Mouse (Mus musculus) forebrain, embryonic 10.5 days (tissue): ENCODE results near the gene Foxc2. TPM values are rescaled to one million over a fixed set of nuclear protein-coding genes. Genes with fewer than 3 reads are reported as not detected.

Experiments
- DNase-seq: peaks from one replicate; pipeline ENCODE4 v3.0.0-alpha.2; 2017; ENCODE audit warnings: low spot score; ENCODE audit errors: extremely low spot score
- H3K27ac ChIP-seq: fragments of 300-500 bp; sonication (generic); 2 replicates; pipeline ENCODE4 v1.5.1; 2016; ENCODE audit warnings: mild to moderate bottlenecking
- H3K27me3 ChIP-seq: fragments of 300-500 bp; sonication (generic); 2 replicates; pipeline ENCODE4 v1.6.1; 2016; ENCODE audit warnings: mild to moderate bottlenecking; ENCODE audit not compliant: poor library complexity, severe bottlenecking
- H3K36me3 ChIP-seq: fragments of 300-500 bp; sonication (generic); replicated peaks from 2 replicates; pipeline ENCODE4 v1.6.1; 2016; ENCODE audit warnings: mild to moderate bottlenecking, moderate library complexity
- H3K4me1 ChIP-seq: fragments of 300-500 bp; sonication (generic); 2 replicates; pipeline ENCODE4 v1.6.1; 2016
- H3K4me3 ChIP-seq: fragments of 300-500 bp; sonication (generic); 2 replicates; pipeline ENCODE4 v1.5.1; 2016; ENCODE audit warnings: mild to moderate bottlenecking, moderate library complexity
- H3K9me3 ChIP-seq: fragments of 300-500 bp; sonication (generic); 2 replicates; pipeline ENCODE4 v1.6.1; 2016; ENCODE audit warnings: mild to moderate bottlenecking, moderate library complexity
- WGBS: fragments of 180-500 bp; shearing (Covaris S2); methylation state at CpG from one replicate; pipeline ENCODE4 v1.1.7; 2016; 5-methylcytosine and 5-hydroxymethylcytosine counted together
- polyA plus RNA-seq: library from polyadenylated mRNA; unstranded; fragments of >200 nt; fragmentation: Nextera tagmentation; extraction: Ambion mirVana; gene quantifications from 2 replicates; pipeline ENCODE4 v1.2.1, GENCODE M21; 2016

Foxc2 gene
- polyA plus RNA-seq, 1 experiment from 2014 or later: 4.6 TPM

DNA sequence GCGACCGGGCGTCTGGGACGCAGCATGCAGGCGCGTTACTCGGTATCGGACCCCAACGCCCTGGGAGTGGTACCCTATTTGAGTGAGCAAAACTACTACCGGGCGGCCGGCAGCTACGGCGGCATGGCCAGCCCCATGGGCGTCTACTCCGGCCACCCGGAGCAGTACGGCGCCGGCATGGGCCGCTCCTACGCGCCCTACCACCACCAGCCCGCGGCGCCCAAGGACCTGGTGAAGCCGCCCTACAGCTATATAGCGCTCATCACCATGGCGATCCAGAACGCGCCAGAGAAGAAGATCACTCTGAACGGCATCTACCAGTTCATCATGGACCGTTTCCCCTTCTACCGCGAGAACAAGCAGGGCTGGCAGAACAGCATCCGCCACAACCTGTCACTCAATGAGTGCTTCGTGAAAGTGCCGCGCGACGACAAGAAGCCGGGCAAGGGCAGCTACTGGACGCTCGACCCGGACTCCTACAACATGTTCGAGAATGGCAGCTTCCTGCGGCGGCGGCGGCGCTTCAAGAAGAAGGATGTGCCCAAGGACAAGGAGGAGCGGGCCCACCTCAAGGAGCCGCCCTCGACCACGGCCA is 717 bp downstream of the Foxc2 start:
- under 1% methylated on average over 55 of the region's 55 CpGs for WGBS

DNA sequence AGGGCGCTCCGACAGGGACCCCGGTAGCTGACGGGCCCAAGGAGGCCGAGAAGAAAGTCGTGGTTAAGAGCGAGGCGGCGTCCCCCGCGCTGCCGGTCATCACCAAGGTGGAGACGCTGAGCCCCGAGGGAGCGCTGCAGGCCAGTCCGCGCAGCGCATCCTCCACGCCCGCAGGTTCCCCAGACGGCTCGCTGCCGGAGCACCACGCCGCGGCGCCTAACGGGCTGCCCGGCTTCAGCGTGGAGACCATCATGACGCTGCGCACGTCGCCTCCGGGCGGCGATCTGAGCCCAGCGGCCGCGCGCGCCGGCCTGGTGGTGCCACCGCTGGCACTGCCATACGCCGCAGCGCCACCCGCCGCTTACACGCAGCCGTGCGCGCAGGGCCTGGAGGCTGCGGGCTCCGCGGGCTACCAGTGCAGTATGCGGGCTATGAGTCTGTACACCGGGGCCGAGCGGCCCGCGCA is 1.2 kb downstream of the Foxc2 start:
- H3K9me3 ChIP-seq: no peaks in the 10 kb centered on the region
- peaks cover 100% of the 10 kb centered on the region for H3K27me3 ChIP-seq
- H3K36me3 ChIP-seq: no peaks in the 10 kb centered on the region
- peak overlapping the region; percentile 58 for H3K4me3 ChIP-seq
- H3K4me1 ChIP-seq: peaks cover 39% of the 10 kb centered on the region
- peak overlapping the region; percentile 71 for H3K27ac ChIP-seq
- under 1% methylated on average over 62 of the region's 62 CpGs for WGBS
- DNase-seq: peak; percentile 30

More for the DNA sequence above, 717 bp downstream of the Foxc2 start:
- H3K27ac ChIP-seq: peak overlapping the region; percentile 71
- no peaks in the 10 kb centered on the region for H3K36me3 ChIP-seq
- H3K4me1 ChIP-seq: peaks cover 39% of the 10 kb centered on the region
- peak overlapping the region; percentile 58 for H3K4me3 ChIP-seq
- DNase-seq: peak; percentile 58
- H3K9me3 ChIP-seq: no peaks in the 10 kb centered on the region
- H3K27me3 ChIP-seq: peaks cover 100% of the 10 kb centered on the region

DNA sequence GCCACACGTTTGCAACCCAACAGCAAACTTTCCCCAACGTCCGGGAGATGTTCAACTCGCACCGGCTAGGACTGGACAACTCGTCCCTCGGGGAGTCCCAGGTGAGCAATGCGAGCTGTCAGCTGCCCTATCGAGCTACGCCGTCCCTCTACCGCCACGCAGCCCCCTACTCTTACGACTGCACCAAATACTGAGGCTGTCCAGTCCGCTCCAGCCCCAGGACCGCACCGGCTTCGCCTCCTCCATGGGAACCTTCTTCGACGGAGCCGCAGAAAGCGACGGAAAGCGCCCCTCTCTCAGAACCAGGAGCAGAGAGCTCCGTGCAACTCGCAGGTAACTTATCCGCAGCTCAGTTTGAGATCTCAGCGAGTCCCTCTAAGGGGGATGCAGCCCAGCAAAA is 1.9 kb downstream of the Foxc2 start:
- H3K27me3 ChIP-seq: peaks cover 100% of the 10 kb centered on the region
- H3K4me3 ChIP-seq: peak overlapping the region; percentile 58
- peak; percentile 51 for DNase-seq
- H3K4me1 ChIP-seq: peaks cover 44% of the 10 kb centered on the region
- peak overlapping the region; percentile 71 for H3K27ac ChIP-seq
- H3K9me3 ChIP-seq: no peaks in the 10 kb centered on the region
- WGBS: under 1% methylated on average over 28 of the region's 28 CpGs
- H3K36me3 ChIP-seq: no peaks in the 10 kb centered on the region

DNA sequence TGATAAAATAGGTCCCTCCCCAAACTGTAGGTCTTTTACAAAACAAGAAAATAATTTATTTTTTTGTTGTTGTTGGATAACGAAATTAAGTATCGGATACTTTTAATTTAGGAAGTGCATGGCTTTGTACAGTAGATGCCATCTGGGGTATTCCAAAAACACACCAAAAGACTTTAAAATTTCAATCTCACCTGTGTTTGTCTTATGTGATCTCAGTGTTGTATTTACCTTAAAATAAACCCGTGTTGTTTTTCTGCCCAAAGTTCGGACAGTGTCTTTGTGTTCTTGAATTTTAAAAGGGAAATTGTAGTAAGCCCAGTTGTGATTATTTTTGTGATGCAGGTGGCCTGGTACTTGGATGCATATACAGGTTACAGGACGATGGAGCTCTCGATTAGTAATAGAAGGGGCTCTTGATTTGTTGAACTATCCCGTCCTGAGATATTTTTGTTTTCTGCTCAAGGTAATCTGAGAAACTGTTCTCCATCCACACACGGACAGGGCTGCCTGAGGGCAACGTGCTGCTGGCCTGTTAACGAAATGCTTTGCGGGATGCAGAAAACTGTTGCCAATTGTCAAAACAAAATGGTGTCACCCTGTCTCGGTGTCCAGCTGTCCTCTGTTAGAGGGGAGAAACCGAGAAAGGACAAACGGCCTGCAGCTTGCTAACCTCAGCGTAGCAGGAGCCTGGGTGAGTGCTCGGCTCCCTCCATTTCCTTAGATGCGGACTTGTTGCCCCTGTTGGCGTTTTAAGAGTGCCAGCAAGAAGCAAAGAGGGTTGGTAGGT is 2.9 kb downstream of the Foxc2 start:
- H3K36me3 ChIP-seq: no peaks in the 10 kb centered on the region
- peak; percentile 47 for DNase-seq
- peaks cover 100% of the 10 kb centered on the region for H3K27me3 ChIP-seq
- peak overlapping the region; percentile 58 for H3K4me3 ChIP-seq
- 1% methylated on average over 18 of the region's 18 CpGs for WGBS
- H3K27ac ChIP-seq: no peak overlapping the region
- peaks cover 41% of the 10 kb centered on the region for H3K4me1 ChIP-seq
- no peaks in the 10 kb centered on the region for H3K9me3 ChIP-seq

DNA sequence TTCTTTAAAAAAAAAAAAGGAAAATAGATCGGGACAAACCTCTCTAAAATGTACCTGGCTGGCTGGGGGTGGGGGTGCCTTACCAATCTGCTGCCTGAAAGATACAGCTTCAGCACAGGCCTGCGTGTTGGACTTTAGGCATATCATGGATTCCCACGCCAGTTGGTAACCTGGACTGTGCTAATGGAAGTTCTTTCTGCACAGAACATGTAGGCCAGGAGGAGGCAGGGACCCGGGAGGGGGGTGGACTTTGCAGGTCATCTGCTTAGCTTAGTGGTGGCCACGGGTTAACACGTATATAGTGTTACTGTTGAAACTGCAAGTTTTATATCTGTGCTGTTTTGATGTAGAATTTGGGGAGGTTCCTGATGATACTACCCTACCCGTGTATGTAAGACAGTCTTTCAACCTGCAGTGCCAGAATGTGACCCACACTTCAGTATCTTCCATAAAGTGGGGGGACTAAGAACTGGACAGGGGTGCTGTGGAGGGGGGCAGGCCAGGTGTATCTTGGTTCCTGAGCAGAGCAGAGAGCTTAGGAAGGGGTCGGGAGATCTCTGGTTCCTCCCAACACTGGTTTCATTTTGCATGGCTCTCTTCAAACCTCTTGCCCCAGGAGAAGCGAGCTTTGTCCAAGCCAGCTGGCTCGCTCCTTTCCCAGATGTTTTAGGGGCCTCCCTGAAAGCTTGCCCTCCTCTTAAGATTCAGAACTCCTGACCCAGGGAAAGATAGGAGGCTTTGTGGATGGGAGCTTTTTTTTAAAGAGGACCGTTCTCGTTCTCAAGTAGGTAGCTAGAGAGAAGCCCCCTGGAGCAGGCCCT is 3.9 kb downstream of the Foxc2 start:
- H3K4me3 ChIP-seq: peak overlapping the region; percentile 58
- H3K9me3 ChIP-seq: no peaks in the 10 kb centered on the region
- 2% methylated on average over 12 of the region's 12 CpGs for WGBS
- peaks cover 45% of the 10 kb centered on the region for H3K4me1 ChIP-seq
- peaks cover 100% of the 10 kb centered on the region for H3K27me3 ChIP-seq
- no peak overlapping the region for H3K27ac ChIP-seq
- peak; percentile 33 for DNase-seq
- no peaks in the 10 kb centered on the region for H3K36me3 ChIP-seq

DNA sequence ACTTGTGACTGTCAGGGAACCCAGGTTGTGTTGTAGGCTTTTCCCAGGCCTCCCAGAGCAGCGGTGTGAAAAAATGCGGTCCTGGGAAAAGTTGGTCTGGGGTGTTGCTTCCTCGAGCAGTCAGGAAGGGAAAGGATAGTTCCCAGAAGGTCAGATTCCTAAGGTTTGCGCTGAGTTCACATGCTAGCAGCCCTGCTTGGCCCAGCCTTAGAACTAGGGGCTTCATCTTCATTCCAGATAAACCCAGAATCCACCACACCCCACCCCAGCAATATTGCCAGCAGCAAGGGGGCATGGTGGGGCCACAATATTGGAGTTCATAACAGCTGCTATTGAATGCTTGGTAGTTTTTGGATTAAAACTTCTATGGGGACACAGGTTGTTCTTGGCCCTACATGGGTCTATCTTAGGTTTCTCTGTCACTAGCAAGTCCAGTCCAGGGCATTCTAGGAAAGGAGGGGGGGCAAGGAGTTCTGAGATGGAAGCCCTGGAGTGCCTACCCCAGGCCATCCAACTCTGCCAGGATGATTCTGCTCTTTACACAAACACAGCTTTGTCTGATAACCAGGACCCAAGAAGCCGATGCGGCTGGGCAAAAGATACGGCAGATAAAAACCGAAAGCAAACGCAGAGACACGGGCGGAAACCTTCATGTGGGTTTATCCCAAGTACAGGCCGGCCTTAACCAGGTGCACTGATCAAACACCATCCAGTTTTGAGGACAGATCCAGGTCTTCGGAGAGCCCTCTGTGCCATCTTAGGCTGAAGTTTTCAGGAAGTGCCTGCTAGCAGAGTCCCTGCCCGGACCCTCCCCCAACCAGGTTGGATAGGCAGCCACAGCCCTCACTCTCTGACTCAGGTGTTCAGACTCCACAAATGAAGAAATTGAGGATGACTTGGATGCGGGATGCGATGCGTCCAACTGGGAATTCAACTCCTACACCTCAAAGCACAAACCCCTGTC is 4.8 kb downstream of the Foxc2 start:
- H3K27ac ChIP-seq: no peak overlapping the region

DNA sequence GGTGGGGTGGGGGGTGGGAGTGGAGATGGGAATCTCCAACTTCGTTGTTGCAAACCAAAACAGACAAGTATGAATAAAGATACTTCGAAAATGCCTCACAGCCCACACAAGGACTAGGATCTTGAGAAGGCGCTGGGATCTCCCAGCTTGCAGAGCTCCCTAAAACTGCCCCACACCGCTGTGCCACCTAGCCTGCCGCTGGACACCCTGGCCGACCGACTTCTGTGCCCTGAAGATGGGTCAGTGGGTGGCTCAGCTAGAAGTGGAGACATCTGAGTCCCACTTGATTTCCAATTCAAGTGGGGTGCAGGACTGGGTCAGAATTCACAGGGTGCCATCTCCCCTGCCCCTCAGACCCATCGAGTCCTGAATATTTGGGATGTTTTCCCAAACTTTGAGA is 5.7 kb downstream of the Foxc2 start:
- Histone ChIP-seq H3K27ac (no peak overlapping the region), H3K9me3 (no peaks in the 10 kb centered on the region), H3K27me3 (peaks cover 100% of the 10 kb centered on the region), H3K4me3 (no peak overlapping the region; the same call in 1 of the 2 replicates), H3K4me1 (peaks cover 50% of the 10 kb centered on the region), H3K36me3 (no peaks in the 10 kb centered on the region)
- WGBS: 9% methylated on average over 8 of the region's 8 CpGs
- peak; percentile 29 for DNase-seq

More for the DNA sequence above, 4.8 kb downstream of the Foxc2 start:
- Histone ChIP-seq H3K4me1 (peaks cover 49% of the 10 kb centered on the region), H3K9me3 (no peaks in the 10 kb centered on the region), H3K4me3 (peak overlapping the region; percentile 58), H3K27me3 (peaks cover 100% of the 10 kb centered on the region), H3K36me3 (no peaks in the 10 kb centered on the region)
- no peak for DNase-seq
- WGBS: 5% methylated on average over 17 of the region's 17 CpGs

DNA sequence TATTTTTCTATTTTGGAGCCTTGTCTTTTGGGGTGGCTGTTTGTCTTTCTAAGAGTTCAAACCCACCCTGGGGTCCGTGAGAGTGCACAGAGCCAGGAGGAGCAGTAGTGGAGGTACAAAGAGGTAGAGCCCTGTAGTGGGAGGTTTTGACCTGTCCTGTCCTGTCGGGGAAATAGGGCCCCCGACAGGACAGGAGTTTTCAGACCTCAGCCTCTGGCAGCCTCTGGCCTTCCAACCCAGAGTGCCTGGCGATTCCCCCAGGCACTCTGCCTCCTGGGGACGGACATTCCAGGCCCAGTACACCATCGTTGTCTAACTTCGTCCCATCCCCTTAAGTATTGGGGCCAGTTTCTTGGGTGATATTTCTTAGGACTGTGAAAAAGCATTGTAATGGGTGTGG is 6.4 kb downstream of the Foxc2 start:
- peaks cover 100% of the 10 kb centered on the region for H3K27me3 ChIP-seq
- H3K27ac ChIP-seq: no peak overlapping the region
- DNase-seq: no peak
- no peak overlapping the region for H3K4me3 ChIP-seq
- no peaks in the 10 kb centered on the region for H3K36me3 ChIP-seq
- peaks cover 47% of the 10 kb centered on the region for H3K4me1 ChIP-seq
- WGBS: 4% methylated on average over 7 of the region's 7 CpGs
- no peaks in the 10 kb centered on the region for H3K9me3 ChIP-seq

DNA sequence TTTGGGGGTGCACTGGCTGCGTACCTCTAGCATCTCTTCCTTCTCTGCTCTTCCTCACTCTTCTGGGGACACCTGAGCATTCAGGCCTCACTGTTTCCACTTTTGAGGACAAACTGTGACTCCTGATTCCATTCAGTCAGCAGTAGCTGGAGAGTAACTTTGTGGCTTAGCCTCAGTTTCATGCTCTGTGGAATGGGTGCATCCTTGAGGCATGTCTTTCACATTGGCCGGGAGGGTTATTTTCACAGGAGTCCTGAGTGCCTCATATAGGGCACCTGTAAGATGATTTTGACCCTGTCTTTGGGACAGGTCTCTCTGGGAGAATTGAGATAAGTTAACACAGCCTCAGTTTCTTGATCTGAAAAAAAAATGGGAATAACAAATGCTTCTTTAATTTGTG is 7.1 kb downstream of the Foxc2 start:
- peaks cover 45% of the 10 kb centered on the region for H3K4me1 ChIP-seq
- no peaks in the 10 kb centered on the region for H3K36me3 ChIP-seq
- no peak overlapping the region for H3K27ac ChIP-seq
- H3K9me3 ChIP-seq: no peaks in the 10 kb centered on the region
- no peak overlapping the region for H3K4me3 ChIP-seq
- no peak for DNase-seq
- 26% methylated on average over 2 of the region's 2 CpGs for WGBS
- peaks cover 100% of the 10 kb centered on the region for H3K27me3 ChIP-seq

DNA sequence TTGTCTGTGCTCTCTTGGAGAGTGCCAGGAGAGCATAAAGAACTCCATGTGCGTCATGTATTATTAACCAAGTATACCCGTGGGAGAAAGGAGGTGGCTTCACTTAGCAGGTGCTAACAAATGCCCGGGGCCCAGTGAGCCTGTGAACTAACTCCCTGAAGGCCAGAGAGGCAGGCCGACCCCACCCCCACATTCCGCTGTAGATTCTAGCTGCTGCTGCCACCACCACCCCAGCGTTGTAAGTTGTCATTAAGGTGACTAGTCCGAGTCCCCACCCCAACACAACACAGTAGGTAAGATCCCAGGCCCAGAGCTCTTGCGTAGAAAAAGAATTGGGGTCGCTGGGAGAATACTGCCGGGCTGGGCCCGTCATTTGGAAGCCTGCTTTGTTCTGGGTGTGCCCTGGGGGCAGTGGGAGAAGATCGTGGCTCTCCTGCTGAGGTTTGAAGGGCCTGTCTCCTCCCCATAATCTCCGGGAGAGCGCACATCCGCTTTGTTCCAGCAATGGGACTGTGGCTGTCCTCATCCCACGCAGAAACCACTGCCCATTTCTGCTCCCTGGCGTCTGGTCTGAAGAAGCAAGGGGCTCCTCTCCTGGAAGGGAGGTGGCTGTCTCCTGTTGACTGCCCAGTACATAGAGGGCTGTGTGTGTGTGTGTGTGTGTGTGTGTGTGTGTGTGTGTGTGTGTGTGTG is 8.7 kb downstream of the Foxc2 start:
- no peaks in the 10 kb centered on the region for H3K9me3 ChIP-seq
- no peak overlapping the region for H3K27ac ChIP-seq
- 2% methylated on average over 17 of the region's 17 CpGs for whole genome bisulfite sequencing
- H3K4me1 ChIP-seq: peaks cover 57% of the 10 kb centered on the region
- peak overlapping the region; percentile 48 for H3K4me3 ChIP-seq
- peaks cover 100% of the 10 kb centered on the region for H3K27me3 ChIP-seq
- peak; percentile 29 for DNase-seq
- no peaks in the 10 kb centered on the region for H3K36me3 ChIP-seq

DNA sequence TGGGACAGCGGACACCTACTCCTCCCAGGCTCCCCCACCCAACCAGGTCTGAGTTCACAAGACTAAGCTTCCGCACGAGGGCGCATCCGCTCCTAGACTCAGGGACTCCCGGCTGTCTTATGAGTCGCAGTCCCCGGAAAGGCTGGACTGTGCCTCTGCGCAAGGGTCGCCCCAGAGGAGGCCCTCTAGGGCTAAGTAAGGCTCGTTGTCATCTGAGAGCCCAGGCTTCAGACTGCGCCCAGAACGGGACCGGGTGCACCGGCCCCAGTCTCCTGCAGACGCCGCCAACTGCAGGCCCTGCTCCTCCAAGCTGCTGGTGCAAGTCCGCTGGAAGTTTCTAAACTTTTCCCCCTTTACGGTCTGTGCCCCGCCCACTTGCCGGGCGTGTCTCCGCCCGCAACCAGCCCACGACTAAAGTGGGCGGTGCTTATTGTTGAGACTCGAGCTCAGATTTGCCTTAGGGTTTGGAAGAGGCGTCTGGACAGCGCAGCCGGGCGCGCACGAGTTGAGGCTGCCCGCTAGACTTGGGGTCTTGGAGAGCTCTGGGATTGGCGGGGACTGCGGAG is 9.4 kb downstream of the Foxc2 start:
- Histone ChIP-seq H3K4me3 (peak overlapping the region; percentile 48), H3K27me3 (peaks cover 100% of the 10 kb centered on the region), H3K4me1 (peaks cover 52% of the 10 kb centered on the region), H3K9me3 (no peaks in the 10 kb centered on the region), H3K27ac (peak overlapping the region; percentile 48; the same call in 1 of the 2 replicates), H3K36me3 (no peaks in the 10 kb centered on the region)
- WGBS: under 1% methylated on average over 36 of the region's 36 CpGs
- peak; percentile 78 for DNase-seq
